Mouse (Mus musculus): ENCODE data around the gene Klhdc3. TPM values are rescaled to one million over a fixed set of nuclear protein-coding genes. Genes with fewer than 3 reads are reported as not detected.

The Klhdc3 gene
- polyA plus RNA-seq, 1 experiment from 2014 or later = 152 TPM

DNA sequence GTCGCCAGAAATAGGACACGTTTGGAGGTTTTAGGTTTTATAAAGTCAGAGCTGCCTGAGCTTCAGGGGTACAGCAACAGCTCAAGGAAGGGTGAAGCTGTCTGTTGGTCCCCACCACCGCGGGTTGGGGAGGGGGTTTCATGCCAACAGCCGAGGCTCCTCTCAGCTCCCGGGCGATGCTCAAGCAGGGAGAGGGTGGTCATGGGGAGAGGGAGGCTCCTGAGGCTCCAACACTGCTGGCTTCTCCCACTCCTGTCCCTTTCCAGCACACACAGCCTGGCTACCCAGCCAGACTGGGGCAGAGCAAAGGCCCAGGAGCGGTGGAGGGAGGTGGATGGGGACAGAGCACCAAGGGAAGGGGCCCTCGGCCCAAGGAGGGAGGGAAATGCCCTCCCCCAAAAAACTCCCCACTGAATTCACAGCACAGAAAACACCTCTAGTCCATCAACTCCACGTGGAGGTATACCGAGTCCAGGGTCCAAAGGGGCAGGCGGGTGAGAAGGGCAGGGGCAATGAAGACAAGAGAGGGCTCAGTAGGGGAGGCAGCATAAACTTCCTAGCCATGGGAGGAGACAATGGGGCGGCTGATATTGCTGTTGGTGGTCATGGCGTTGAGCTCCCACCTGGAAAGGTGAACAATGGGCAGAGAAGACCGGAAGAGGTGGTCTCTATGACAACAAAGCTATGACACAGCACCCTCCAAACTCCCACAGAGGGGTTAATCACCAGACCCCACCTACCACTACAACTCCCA lies 6.0 kb downstream of the Klhdc3 start:
- Histone ChIP-seq H3K4me3 (replicated peaks) (peak overlapping the region; percentile 83), H3K27ac (peak overlapping the region; percentile 55), H3K36me3 (peaks cover 51% of the 10 kb centered on the region), H3K4me2 (replicated peaks) (peak overlapping the region; percentile 94), H3K27me3 (no peaks in the 10 kb centered on the region), H3K9me3 (no peaks in the 10 kb centered on the region), H3K9ac (replicated peaks) (peak overlapping the region; percentile 64), H3K4me1 (replicated peaks) (peaks cover 39% of the 10 kb centered on the region)
- ATAC-seq = peak; percentile 64
- WGBS = 15% methylated on average over 15 of the region's 15 CpGs

DNA sequence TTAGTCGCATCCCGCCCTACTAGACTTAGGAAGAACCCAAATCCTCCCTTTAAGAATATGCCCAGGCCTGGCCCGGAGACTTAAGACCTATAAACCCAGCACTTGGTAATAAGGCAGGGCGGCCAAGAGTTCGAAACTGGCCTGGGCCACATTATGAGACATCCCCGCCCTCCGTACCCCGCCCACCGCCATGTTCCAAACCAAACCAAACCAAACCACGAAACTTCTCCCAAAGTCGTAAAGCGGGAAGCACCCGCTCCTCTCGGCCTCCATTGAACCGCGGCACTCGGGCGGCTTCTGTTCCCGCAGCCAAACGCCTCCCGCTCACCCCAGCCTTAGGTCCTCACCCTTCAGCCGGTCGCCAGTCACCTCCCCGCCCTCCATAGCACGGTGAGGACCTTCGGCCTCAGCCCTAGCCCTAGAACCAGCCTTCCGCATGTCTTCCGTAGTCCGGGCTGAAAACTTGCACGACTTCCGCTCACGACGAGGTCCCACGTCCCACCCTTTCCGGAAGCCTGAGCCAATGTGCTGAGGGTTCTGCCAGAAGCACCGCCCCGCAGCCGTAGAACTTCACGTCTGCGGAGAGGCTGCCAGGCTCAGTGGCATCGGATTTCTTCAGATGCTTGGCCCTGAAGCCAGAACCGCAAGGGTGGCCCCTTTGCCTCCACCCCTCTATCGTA lies 6.7 kb downstream of the Klhdc3 start, which contains the start of gene Rrp36:
TSS of gene Rrp36 (minus strand) at position 503 of the 680 bp plus-strand sequence.
- Histone ChIP-seq H3K27ac (peak within 1 kb of the TSS; percentile 55), H3K9me3 (no peaks in the 10 kb centered on the region), H3K4me2 (replicated peaks) (peak within 1 kb of the TSS; percentile 94), H3K4me1 (replicated peaks) (peaks cover 32% of the 10 kb centered on the region), H3K27me3 (no peaks in the 10 kb centered on the region), H3K9ac (replicated peaks) (peak within 1 kb of the TSS; percentile 79), H3K4me3 (replicated peaks) (peak within 1 kb of the TSS; percentile 83), H3K36me3 (peaks cover 58% of the 10 kb centered on the region)
- under 1% methylated on average over 43 of the region's 43 CpGs for WGBS
- peak; percentile 93 for ATAC-seq

DNA sequence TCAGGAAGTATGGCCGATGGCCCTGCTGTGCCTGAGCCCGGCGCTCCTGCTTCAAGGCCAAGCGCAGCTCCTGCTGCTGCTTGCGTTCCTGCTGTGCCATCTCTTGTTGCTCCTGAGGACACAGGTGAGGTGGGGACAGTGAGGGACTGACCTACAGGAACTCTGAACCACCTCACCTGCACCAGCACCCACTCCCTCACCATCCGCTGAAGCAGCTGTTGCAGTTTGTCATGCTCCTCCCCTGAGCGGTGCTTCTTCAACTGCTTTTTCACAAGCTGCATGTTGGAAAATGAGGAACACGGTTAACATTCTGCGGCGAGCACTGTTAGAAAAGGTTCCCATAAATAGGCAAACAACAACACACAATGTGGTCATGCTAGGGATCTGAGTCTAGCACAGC lies 10.8 kb downstream of the Klhdc3 start:
- WGBS = 94% methylated on average over 10 of the region's 10 CpGs
- Histone ChIP-seq H3K9me3 (no peaks in the 10 kb centered on the region), H3K27ac (no peak overlapping the region), H3K4me2 (replicated peaks) (no peak overlapping the region), H3K27me3 (no peaks in the 10 kb centered on the region), H3K36me3 (peaks cover 53% of the 10 kb centered on the region), H3K4me3 (replicated peaks) (no peak overlapping the region), H3K4me1 (replicated peaks) (peaks cover 17% of the 10 kb centered on the region), H3K9ac (replicated peaks) (no peak overlapping the region)
- ATAC-seq = no peak

DNA sequence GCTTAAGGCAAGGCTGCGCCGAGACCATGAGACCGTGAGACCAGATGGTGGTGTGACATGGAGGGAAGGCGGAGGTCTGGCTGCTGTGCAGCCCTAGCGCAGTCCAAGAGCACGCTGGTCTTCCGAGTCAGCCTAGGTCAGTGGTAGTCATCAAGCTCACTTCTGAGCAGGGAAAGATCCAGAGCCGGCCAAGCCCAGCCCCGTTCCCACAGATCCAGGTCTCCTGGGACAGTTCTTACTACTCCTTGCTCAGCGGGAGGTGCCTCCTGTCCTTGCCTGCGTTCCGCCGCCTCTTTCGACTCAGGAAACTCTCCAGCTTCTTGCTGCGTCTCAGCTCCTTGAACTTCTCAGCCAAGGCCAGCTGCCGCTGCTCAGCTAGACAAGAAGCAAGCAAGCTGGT lies 13.0 kb downstream of the Klhdc3 start:
- H3K4me1 ChIP-seq (replicated peaks) = no peaks in the 10 kb centered on the region
- 95% methylated on average over 16 of the region's 16 CpGs for WGBS

DNA sequence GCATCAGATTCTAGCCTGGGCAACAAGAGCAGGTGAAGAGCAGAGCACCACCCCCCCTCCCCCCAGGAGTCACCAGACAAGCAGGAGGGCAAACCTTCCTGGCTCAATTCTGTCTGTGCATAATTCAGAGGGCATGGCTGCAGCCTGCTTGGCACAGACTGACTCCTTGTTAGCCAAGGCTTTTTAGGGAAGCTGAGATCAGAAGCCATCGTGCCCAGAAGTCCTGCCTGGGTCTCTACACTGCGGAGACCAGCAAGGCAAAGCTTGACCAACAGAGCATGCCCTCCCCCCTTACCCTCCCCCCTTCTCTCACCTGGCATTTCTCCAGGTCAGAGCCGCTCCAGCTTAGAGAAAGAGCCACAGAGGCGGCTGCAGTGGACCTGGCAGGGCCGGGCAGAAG lies 18.0 kb downstream of the Klhdc3 start:
- Histone ChIP-seq H3K4me2 (replicated peaks) (no peak overlapping the region), H3K4me3 (replicated peaks) (no peak overlapping the region), H3K9me3 (no peaks in the 10 kb centered on the region), H3K9ac (replicated peaks) (no peak overlapping the region), H3K27me3 (no peaks in the 10 kb centered on the region), H3K4me1 (replicated peaks) (no peaks in the 10 kb centered on the region), H3K36me3 (peaks cover 90% of the 10 kb centered on the region), H3K27ac (no peak overlapping the region)
- no peak for ATAC-seq
- 86% methylated on average over 5 of the region's 5 CpGs for WGBS

More for the DNA sequence above, 13.0 kb downstream of the Klhdc3 start:
- no peaks in the 10 kb centered on the region for H3K9me3 ChIP-seq
- H3K27ac ChIP-seq = no peak overlapping the region
- no peak overlapping the region for H3K9ac ChIP-seq (replicated peaks)
- H3K36me3 ChIP-seq = peaks cover 71% of the 10 kb centered on the region
- no peak overlapping the region for H3K4me2 ChIP-seq (replicated peaks)
- H3K4me3 ChIP-seq (replicated peaks) = no peak overlapping the region
- no peaks in the 10 kb centered on the region for H3K27me3 ChIP-seq
- 0 out of 2 replicates have a peak, but pooled peaks have one; percentile 30 for ATAC-seq

DNA sequence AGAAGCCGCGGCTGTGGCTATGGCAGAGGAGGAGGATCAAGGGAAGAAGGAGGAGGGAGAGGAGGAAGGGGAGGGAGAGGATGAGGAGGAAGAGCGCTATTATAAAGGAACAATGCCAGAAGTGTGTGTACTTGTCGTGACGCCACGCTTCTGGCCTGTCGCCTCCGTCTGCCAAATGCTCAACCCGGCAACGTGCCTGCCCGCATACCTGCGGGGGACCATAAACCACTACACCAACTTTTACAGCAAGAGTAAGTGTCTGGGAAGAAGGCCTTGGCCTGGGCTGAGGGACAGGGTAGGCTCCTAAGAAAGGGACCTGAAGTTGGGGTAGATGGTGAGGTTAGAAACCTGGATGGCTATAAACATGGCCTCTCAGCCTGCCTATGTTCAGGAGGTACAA lies 18.7 kb downstream of the Klhdc3 start:
- no peak overlapping the region for H3K9ac ChIP-seq (replicated peaks)
- no peak for ATAC-seq
- H3K4me2 ChIP-seq (replicated peaks) = no peak overlapping the region
- 91% methylated on average over 12 of the region's 12 CpGs for WGBS
- H3K4me1 ChIP-seq (replicated peaks) = no peaks in the 10 kb centered on the region
- no peaks in the 10 kb centered on the region for H3K27me3 ChIP-seq
- H3K27ac ChIP-seq = no peak overlapping the region
- no peaks in the 10 kb centered on the region for H3K9me3 ChIP-seq
- no peak overlapping the region for H3K4me3 ChIP-seq (replicated peaks)
- H3K36me3 ChIP-seq = peaks cover 92% of the 10 kb centered on the region

DNA sequence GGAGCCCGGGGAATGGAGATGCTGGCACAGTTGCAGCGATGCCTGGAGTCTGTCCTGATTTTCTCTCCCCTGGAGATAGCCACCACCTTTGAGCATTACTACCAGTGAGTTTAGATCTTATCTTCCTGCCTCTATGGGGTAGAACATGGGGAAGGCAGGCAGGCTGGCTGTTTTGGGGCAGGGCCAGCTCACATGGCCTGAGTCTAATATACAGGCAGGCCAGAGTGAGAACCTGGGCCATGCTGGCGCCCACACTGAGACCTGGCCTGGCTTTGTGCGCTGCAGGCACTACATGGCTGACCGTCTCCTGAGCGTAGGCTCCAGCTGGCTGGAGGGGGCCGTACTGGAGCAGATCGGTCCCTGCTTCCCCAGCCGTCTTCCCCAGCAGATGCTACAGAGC lies 19.4 kb downstream of the Klhdc3 start:
- Histone ChIP-seq H3K36me3 (peaks cover 93% of the 10 kb centered on the region), H3K27ac (no peak overlapping the region), H3K27me3 (no peaks in the 10 kb centered on the region), H3K9ac (replicated peaks) (no peak overlapping the region), H3K4me3 (replicated peaks) (no peak overlapping the region), H3K4me2 (replicated peaks) (no peak overlapping the region), H3K9me3 (no peaks in the 10 kb centered on the region), H3K4me1 (replicated peaks) (no peaks in the 10 kb centered on the region)
- ATAC-seq = no peak
- 94% methylated on average over 9 of the region's 9 CpGs for WGBS

DNA sequence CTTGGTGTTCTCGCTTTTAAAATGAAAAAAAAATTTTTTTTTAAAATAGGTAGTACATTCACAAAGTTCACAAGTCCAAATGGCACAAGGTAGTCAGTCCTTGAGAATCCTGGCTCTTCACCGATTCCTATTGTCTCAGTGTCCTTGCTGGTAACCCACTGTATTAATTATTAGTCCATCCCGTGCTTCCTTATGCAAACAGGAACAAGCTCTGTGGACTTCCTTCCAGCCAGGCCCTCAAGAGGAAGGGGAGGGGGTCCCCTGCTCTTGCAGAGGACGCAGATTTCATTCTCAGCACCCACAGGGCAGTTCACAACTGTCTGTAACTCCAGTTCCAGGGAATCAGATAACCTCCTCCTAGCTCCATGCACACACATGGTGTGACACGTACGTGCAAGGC lies 24.7 kb downstream of the Klhdc3 start:
- ATAC-seq = no peak
- Histone ChIP-seq H3K4me3 (replicated peaks) (no peak overlapping the region), H3K36me3 (peaks cover 81% of the 10 kb centered on the region)

DNA sequence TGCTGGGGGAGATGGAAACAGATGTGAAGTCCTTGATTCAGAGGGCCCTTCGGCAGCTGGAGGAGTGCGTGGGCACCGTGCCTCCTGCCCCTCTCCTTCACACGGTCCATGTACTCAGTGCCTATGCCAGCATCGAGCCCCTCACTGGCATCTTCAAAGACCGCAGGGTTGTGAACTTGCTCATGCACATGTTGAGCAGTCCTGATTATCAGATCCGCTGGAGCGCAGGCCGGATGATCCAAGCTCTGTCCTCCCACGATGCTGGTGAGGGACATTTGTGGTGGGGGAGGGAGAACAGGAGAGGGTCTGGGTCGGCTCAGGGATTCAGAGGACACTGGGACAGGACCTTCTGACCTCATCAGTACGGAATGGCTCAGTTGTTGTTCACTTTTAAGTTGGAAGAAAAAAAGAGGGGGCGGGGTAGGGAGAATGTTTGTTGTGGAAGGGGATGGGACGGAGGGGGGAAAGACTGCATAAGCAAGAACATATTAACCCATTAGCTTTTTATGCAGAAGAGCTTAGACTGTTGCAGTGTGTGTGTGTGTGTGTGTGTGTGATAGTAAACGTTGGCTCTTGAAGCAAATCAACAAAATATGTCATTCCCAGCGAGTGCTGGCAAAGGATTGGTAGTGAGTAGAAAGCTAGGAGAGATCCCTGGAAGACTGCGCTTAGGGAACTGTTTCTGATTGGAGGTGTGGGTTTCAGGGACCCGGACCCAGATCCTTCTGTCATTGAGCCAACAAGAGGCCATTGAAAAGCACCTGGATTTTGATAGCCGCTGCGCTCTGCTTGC lies 28.8 kb downstream of the Klhdc3 start:
- Histone ChIP-seq H3K36me3 (peaks cover 48% of the 10 kb centered on the region), H3K27ac (no peak overlapping the region), H3K4me3 (replicated peaks) (peak overlapping the region; percentile 72), H3K9ac (replicated peaks) (peak overlapping the region; percentile 93), H3K27me3 (no peaks in the 10 kb centered on the region), H3K9me3 (no peaks in the 10 kb centered on the region), H3K4me2 (replicated peaks) (peak overlapping the region; percentile 84), H3K4me1 (replicated peaks) (peaks cover 45% of the 10 kb centered on the region)
- WGBS = 83% methylated on average over 20 of the region's 20 CpGs
- no peak for ATAC-seq

More for the DNA sequence above, 24.7 kb downstream of the Klhdc3 start:
- Histone ChIP-seq H3K9me3 (no peaks in the 10 kb centered on the region), H3K4me2 (replicated peaks) (no peak overlapping the region), H3K9ac (replicated peaks) (no peak overlapping the region), H3K27ac (no peak overlapping the region), H3K4me1 (replicated peaks) (peaks cover 27% of the 10 kb centered on the region), H3K27me3 (no peaks in the 10 kb centered on the region)
- WGBS = 95% methylated on average over 6 of the region's 6 CpGs

DNA sequence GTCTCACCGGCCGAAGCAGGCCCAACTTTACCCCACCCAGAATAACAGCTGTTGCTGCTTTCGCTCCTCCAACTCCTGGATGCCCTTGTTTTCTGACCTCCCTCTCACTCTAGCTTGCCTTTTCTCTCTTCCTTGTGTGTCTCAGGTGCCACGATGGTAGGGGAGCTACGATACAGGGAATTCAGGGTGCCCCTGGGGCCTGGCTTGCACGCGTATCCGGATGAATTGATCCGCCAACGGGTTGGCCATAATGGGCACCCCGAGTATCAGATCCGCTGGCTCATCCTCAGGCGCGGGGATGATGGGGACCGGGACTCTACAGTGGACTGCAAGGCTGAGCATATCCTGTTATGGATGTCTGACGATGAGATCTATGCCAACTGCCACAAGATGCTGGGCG lies 29.4 kb downstream of the Klhdc3 start:
- 78% methylated on average over 17 of the region's 17 CpGs for WGBS
- Histone ChIP-seq H3K27ac (peak overlapping the region; percentile 95; the same call in 1 of the 2 replicates), H3K4me2 (replicated peaks) (peak overlapping the region; percentile 84), H3K27me3 (no peaks in the 10 kb centered on the region), H3K9me3 (no peaks in the 10 kb centered on the region), H3K36me3 (peaks cover 42% of the 10 kb centered on the region), H3K9ac (replicated peaks) (peak overlapping the region; percentile 93), H3K4me1 (replicated peaks) (peaks cover 50% of the 10 kb centered on the region), H3K4me3 (replicated peaks) (peak overlapping the region; percentile 72)
- ATAC-seq = no peak

DNA sequence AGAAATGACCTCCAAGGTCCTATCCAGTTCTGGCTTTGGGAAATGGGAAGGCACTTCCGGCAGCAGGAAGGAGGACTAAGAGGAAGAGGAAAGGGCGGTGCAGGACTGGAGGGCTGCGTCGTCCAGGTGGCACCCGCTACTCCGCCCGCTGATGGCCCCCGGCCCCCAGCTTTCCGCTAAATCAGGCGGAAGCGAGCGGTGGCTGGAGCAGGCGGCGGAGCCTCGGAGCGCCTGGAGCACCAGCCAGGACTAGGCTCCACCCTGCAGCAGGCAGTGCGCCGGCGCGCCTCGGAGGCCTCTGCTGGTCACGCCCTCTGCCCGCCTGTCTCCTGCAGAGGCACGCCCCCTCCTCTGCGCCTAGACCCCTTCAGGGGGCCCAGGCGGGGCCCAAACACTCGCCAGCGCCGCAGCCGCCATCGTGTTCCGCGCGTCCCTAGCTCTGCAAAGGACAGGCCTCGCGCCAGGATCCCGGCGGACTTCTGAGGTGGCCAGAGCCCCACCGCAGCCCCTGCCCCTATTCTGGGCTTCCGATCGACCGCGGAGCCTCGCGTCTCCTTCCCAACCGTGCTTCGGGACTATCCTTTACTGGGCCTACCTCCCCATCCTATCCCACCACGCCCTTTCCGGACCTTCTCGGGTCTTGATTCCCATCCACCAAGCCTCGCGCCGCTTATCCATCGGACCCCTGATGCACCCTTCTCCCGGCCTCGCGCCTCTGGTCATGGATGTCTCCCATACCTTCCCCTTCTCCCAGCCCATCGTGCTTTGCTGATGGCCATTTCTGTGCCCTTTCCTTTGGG lies 30.3 kb downstream of the Klhdc3 start, which contains the start of gene Cul7:
TSS of gene Cul7 (plus strand) at position 106 of the 800 bp plus-strand sequence.
- Histone ChIP-seq H3K9me3 (no peaks in the 10 kb centered on the region), H3K9ac (replicated peaks) (peak within 1 kb of the TSS; percentile 93), H3K4me3 (replicated peaks) (peak within 1 kb of the TSS; percentile 72), H3K27ac (peak within 1 kb of the TSS; percentile 95), H3K27me3 (no peaks in the 10 kb centered on the region), H3K36me3 (peaks cover 33% of the 10 kb centered on the region), H3K4me2 (replicated peaks) (peak within 1 kb of the TSS; percentile 84), H3K4me1 (replicated peaks) (peaks cover 48% of the 10 kb centered on the region)
- under 1% methylated on average over 49 of the region's 58 CpGs for WGBS
- peak; percentile 95 for ATAC-seq
